Mouse (Mus musculus): ENCODE data around the gene Kcnk13.

Kcnk13 gene

GRCm38 (mm10) chr12:100012839-100013238, 48.5 kb downstream of the Kcnk13 start:
- in situ Hi-C loops (cut with MboI, MseI), result no loop called here

- in situ Hi-C loops (cut with MboI, MseI), result loop anchor here (5.0 kb wide), 1 partner anchor 73 kb away; no protein-coding TSS in a partner anchor
Observed at GRCm38 (mm10) chr12:100015146-100015545, 50.8 kb downstream of the Kcnk13 start.

GRCm38 (mm10) chr12:100017709-100018108, 53.4 kb downstream of the Kcnk13 start:
- in situ Hi-C loops (cut with MboI, MseI), result loop anchor here (5.0 kb wide), 1 partner anchor 75 kb away; no protein-coding TSS in a partner anchor

DNA sequence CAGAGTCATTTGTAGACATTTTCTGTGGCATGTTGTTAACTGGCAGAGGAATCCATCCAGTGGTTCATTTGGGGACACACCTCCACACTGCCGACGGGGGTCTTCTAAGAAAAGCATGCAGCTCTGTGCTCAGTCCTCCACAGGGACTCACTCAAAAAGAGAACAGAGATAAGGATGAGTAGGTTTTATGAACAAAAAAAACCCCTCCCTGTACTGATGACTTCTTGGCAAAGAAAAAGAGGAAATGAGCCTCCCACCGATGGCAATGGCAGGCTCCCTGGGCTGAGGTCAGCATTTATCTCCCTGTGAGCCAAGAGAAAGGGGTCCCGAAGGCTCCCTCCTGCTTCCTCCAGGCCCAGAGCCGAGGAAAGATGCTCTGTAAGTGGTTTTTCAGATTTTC, 58.2 kb downstream of the Kcnk13 start:
- in situ Hi-C loops (cut with MboI, MseI), result no loop called here

GRCm38 (mm10) chr12:100023821-100024365, 59.6 kb downstream of the Kcnk13 start:
- in situ Hi-C loops (cut with MboI, MseI), result no loop called here

DNA sequence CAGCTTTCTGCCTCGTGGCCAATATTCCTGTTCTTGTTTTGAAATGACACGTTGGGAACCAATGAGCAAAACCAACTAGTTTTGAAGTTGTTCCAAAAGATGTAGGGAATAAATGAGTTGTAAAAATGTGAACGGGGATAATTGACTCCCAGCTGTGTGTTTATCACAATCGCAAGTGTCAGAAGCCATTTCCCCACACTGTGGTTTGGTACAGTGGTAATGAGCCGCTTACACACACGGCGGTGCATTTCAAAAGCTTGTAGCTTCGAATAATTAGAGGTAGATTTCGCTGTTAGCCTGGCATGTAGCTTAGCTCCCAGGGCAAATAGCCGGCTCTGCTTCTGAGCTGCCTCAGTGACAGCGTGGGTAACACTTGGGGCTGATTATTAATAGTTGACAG, 61.4 kb downstream of the Kcnk13 start:
- in situ Hi-C loops (cut with MboI, MseI), result no loop called here

GRCm38 (mm10) chr12:100026715-100027245, 62.5 kb downstream of the Kcnk13 start:
- in situ Hi-C loops (cut with MboI, MseI), result no loop called here

DNA sequence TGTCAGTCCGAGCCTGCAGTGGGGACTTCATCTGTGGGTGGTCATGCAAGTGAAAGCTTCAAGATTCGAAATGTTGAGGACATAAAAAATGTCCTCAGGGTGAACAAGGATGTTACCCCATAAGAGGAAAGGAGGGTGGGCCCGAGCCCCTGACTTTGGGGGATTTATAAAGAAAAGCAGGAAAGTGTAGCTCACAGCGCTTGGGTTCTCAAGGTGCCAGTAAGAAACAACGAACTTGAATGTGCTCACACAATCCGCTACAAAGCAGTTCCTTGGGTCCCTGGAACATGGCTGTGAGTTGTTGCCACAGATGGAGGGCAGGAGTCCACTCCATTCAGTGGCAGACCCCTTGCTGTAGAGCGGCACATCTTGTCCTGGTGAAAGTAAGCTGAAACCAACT, 63.0 kb downstream of the Kcnk13 start:
- in situ Hi-C loops (cut with MboI, MseI), result no loop called here

DNA sequence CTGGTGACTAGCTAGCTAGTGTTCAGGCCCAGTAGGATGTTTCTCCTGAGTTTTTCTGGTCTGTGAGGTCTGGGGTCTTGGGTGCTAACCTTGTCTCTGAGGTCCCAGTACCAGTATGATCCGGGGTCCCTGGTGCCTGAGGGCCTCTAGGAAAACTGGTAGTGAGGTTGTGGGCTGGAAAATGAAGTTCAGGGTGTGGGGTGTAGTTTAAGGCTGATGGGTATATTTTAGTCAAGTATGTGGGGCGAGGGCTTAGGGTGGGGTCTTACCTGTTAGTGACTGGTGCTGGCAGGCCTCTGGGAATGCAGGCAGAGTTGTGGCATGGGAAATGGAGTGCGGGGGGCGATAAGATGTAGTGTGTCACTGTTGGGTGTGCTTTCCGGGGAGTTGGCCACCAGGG, 67.4 kb downstream of the Kcnk13 start:
- in situ Hi-C loops (cut with MboI, MseI), result no loop called here

DNA sequence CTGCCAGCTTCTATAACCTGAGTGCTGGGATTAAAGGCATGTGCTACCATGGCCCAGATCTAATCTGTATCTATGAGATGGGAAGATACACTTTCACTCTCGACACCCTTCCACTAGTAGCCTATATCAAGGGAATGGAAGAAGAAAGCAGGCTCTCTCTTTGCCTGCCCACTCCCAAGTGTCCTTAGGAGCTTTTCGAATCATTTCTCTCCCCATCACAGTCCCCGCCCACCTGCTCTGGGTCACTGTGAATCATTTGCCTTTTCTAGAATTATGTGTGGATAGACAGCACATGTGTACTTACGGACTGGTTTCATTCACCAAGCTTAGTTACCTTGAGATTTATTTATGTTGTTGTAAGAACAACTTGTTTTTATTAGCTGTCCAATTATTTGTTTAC, 68.2 kb downstream of the Kcnk13 start:
- in situ Hi-C loops (cut with MboI, MseI), result no loop called here

DNA sequence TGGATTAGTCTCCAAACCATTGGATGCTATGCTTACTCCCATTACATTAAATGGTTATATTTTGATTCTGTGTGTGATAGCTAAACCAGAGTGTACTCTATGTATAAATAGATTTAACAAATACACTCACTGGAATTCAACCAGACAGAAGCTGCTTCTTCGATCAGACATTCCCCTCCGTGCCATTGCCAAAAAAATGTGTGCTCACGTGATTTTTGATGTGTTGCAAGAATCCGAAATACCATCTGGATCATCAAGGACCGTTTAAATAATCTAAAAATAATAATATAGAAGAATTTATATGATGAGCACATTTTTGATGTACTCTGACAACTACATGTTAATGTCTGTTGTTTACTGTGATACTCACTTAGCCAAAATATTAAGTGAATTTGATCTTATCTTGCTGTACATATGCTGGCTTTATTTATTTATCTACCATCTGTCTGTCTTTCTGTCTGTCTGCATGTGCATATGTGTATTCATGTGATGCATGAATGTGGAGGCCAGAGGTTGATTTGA, 74.5 kb downstream of the Kcnk13 start:
- in situ Hi-C loops (cut with MboI, MseI), result no loop called here

DNA sequence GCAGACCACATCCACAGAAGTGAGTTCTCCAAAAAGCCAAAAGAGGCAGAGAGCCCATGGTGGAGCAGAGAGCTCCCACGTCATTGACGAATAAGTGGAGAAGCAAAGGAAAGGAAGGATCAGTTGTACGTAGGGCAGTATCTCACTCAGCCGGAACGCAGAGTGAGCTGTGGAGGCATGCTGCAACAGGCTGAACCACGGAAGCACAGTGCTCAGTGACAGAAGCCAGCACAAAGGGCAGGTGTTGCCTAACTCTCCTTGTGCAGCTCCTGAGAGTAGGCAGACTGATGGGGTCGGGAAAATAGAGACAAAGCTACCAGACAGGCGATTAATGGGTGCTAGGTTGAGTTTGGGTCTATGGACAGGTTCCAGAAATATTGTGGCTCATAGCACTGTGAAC, 77.8 kb downstream of the Kcnk13 start:
- in situ Hi-C loops (cut with MboI, MseI), result no loop called here

DNA sequence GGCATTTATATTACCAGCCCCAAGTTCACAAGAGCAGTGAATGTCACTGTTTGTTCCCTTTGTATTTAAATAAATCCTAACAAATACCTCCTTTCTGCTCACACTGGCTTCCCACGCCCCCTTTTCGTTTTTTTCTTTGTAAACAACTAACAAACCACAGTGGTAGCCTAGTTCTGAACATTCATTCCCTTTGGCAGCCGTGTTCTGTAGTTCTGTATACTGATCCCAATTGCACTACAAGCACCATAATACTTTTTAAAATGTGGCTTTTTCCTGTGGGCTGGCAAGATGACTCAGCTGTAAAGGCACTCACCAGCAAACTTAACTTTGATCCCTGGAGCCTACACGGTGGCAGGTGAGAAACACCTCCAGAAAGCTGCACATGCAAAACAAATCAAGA, 80.4 kb downstream of the Kcnk13 start:
- in situ Hi-C loops (cut with MboI, MseI), result no loop called here

DNA sequence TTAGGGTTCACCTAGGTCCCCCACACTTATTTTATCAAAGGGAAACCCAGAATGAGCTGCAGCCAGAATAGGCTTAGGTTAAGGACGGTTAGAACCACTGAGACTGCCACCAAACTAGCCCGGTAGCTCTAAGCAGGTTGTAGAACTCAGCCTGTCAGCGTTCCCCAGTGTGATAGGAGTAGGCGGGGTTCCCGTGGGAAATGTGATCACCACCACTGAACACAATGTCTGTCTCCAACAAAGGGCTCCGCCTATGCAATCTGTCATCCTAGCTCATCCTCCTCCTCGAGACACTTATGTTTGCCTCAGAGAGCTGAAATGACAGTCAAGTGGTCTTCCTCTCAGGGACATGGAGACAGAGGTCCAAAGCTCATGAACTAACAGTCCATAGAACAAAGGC, 86.3 kb downstream of the Kcnk13 start:
- in situ Hi-C loops (cut with MboI, MseI), result no loop called here

GRCm38 (mm10) chr12:100053617-100054016, 89.3 kb downstream of the Kcnk13 start:
- in situ Hi-C loops (cut with MboI, MseI), result no loop called here

DNA sequence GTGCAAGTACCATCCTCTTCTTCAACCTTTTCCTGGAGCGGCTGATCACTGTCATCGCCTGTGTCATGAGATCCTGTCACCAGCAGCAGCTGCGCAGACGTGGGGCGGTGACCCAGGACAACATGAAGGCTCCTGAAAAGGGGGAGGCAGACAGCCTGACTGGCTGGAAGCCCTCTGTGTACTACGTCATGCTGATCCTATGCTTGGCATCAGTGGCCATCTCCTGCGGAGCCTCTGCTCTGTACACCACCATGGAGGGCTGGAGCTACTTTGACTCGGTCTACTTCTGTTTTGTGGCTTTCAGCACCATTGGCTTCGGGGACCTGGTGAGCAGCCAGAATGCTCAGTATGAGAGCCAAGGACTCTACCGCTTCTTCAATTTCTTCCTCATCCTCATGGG, 96.8 kb downstream of the Kcnk13 start:
- in situ Hi-C loops (cut with MboI, MseI), result no loop called here

- in situ Hi-C loops (cut with MboI, MseI), result no loop called here
Observed at GRCm38 (mm10) chr12:100061826-100062225, 97.5 kb downstream of the Kcnk13 start.

DNA sequence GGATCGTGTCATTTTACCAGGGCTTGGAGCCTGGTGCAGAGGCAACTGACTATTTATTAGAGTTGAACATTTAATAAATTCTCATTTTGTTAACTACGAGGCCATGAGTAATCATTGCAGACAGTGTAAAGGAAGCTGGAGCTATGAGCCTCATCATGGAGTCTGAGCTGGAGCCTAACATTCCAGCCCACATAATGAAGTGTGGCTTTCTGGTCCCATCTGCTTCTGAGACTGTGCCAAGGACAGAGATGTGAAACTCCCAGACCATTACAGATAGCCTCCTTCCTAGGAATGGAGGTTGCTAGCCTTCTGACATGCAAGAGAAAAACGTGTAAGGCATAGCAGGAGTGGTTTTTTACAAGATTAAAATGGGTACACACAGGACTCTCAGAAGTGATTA, 98.3 kb downstream of the Kcnk13 start:
- in situ Hi-C loops (cut with MboI, MseI), result no loop called here

GRCm38 (mm10) chr12:100065109-100065508, 100.8 kb downstream of the Kcnk13 start:
- in situ Hi-C loops (cut with MboI, MseI), result no loop called here

DNA sequence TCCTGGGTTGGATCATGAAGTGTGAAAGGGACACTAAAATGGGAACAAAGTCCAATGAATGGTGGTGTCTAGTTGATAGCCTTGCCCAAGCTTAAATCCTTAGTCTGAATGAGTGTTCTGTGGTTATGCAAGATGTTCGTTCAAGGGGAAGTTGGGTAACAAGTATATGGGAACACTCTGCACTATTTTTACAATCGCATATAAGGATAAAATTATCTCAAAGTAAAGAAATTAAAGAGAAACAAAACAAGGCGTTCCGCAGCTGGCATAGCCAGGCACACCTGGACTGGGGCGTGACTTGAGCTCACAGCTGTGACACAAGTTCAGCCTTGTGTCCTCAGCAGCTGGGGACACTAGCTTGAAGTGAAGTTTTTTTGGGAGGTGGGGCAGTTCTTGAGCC, 103.2 kb downstream of the Kcnk13 start:
- in situ Hi-C loops (cut with MboI, MseI), result no loop called here

DNA sequence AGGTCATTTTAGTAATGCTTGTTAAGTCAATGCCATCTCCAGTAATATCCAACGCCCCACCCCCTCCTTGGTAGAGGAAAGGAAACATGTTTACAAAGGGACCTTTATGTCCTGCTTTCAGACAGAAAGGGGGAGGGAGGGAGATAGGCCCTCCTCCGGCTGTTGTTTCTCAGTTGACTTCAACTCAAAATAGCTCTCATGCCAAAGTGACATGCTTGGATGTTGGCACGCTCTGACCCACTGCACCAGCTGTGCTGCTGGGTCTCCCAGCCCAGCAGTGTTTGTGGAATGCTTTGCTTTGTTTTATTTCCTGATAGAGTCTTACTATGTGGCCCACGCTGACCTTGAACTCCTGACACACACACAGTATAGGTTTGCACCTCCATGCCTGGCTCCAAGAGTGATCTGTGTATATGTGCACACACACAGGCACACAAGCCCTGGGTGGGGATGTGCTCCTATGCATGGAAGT, 108.9 kb downstream of the Kcnk13 start:
- in situ Hi-C loops (cut with MboI, MseI), result no loop called here

DNA sequence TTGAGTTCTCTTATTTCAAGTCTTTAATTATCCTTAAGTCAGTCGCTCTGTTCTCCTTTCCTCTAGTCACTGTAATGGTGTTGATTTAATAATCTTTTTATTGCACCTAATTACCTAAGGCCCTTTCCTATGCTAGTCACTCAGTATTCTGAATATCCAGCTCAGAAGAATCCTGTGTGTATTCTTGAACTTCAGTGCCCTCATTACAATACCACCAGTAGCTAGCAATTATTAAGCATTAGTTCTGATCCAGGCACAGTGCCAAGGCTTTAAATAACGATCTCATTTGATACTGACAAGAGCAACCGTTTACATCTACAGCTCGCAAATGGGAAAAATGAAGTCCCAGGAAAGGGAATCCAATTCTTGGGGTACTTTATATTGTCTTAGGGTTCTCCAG, 111.4 kb downstream of the Kcnk13 start:
- in situ Hi-C loops (cut with MboI, MseI), result no loop called here

DNA sequence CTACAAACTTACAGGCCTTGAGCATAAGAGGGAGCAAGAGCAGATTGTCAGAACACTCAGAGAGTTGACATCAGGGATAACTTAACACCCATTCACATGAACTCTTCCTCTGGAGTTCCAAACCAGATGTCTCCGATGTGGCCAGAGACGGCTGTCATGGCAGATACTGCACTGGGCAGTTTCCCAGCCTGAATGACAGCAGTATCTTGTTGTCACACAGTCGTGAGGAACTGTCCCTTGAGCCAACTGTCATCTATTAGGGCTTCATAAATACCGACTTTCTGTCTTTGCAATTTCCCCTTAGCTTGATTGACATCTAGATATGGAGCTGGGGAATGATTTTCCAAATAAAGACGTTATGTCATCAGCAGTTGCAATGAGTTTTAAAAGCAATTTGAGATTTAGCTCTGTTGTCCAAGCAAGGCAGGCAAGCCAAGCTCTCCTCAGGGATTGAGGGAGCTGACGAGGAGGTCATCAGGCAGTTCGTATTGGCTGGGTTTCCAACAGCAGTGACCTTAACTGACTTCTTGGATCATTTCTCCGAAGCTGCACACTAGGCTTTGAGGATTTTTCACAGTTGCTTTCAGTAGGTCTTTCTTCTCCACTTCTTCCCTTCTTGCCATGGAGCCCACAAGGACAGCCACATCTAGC, 115.5 kb downstream of the Kcnk13 start:
- in situ Hi-C loops (cut with MboI, MseI), result no loop called here

Data from regulatory T cell (primary cell).